Comparison of ENCODE assay signal across 8 mouse cellular contexts in genomic region chr11:31871135-31871541, GRCm38 (mm10). TPM values are rescaled to one million over a fixed set of nuclear protein-coding genes. Genes with fewer than 3 reads are reported as not detected.
A peak's percentile ranks its signal among the peaks of the same experiment; 100 is the strongest.
DNase-seq lines count a peak whose midpoint lies in the region; ATAC-seq and TF ChIP-seq lines count a peak whose summit lies in the region.

No protein-coding gene starts in this region.

- WGBS in cerebellum, adult 2 months: under 1% methylated on average over 20 of the region's 21 CpGs
- 2% methylated on average over 20 of the region's 21 CpGs for WGBS in forebrain, postnatal 0 days
- WGBS in hindbrain, embryonic 11.5 days: 1% methylated on average over 21 of the region's 21 CpGs
- under 1% methylated on average over 21 of the region's 21 CpGs for WGBS in small intestine, adult 2 months

- no peaks in the 10 kb centered on the region for H3K36me3 ChIP-seq in forebrain, postnatal 0 days (ENCODE audit: insufficient read depth)
- no peaks in the 10 kb centered on the region for H3K36me3 ChIP-seq in hindbrain, embryonic 11.5 days (ENCODE audit: control insufficient read depth, insufficient read depth, low read length)
- peaks cover 2% of the 10 kb centered on the region; the same call in 1 of the 2 replicates for H3K36me3 ChIP-seq in small intestine, adult 2 months (ENCODE audit: control insufficient read depth, insufficient read depth, low read length)

- ATAC-seq in forebrain, postnatal 0 days: peak; percentile 8
- peak; percentile 18; the same call in 1 of the 2 replicates for ATAC-seq in hindbrain, embryonic 11.5 days (ENCODE audit: low FRiP score)
- ATAC-seq in monocyte, adult 5-6 weeks (replicated peaks; ENCODE audit: insufficient number of reproducible peaks, low FRiP score, low TSS enrichment, poor library complexity, severe bottlenecking): no peak

- peak overlapping the region; percentile 76 for H3K4me3 ChIP-seq in cerebellum, adult 2 months (replicated peaks; ENCODE audit: insufficient read depth, low read depth, low read length)
- peak overlapping the region; percentile 97 for H3K4me3 ChIP-seq in forebrain, postnatal 0 days (ENCODE audit: low read depth, low read length)
- peak overlapping the region; percentile 88 for H3K4me3 ChIP-seq in hindbrain, embryonic 11.5 days (ENCODE audit: low read depth, low read length)
- H3K4me3 ChIP-seq in small intestine, adult 2 months (ENCODE audit: low read depth, low read length): peak overlapping the region; percentile 82

- peak overlapping the region; percentile 80 for H3K27ac ChIP-seq in cerebellum, adult 2 months (ENCODE audit: insufficient read depth, low read length)
- peak overlapping the region; percentile 98 for H3K27ac ChIP-seq in forebrain, postnatal 0 days (ENCODE audit: low read depth, low read length)
- peak overlapping the region; percentile 79 for H3K27ac ChIP-seq in hindbrain, embryonic 11.5 days (ENCODE audit: low read depth, low read length)
- H3K27ac ChIP-seq in small intestine, adult 2 months (ENCODE audit: insufficient read depth, low read depth, low read length): peak overlapping the region; percentile 54

- H3K9ac ChIP-seq in forebrain, postnatal 0 days: peak overlapping the region; percentile 85
- peak overlapping the region; percentile 79 for H3K9ac ChIP-seq in hindbrain, embryonic 11.5 days (ENCODE audit: low read depth, low read length)

- TF ChIP-seq POLR2A in cerebellum, adult 2 months (IDR thresholded peaks at IDR 0.05; ENCODE audit: borderline replicate concordance, insufficient read depth, low read length): no peak
- no peak for TF ChIP-seq POLR2A in small intestine, adult 2 months (IDR thresholded peaks at IDR 0.05; ENCODE audit: low read depth, low read length)

- no peak for TF ChIP-seq CTCF in cerebellum, adult 2 months (IDR thresholded peaks at IDR 0.05; ENCODE audit: borderline replicate concordance, insufficient read depth, low read depth, low read length)
- peak; percentile 12; the same call in 1 of the 2 replicates for TF ChIP-seq CTCF in forebrain, postnatal 0 days (IDR thresholded peaks at IDR 0.05; ENCODE audit: low read depth)
- TF ChIP-seq CTCF in small intestine, adult 2 months (IDR thresholded peaks at IDR 0.05; ENCODE audit: extremely low read depth, insufficient read length, insufficient replicate concordance, low read depth, low read length): no peak

- H3K9me3 ChIP-seq in forebrain, postnatal 0 days (ENCODE audit: low read length): no peaks in the 10 kb centered on the region
- no peaks in the 10 kb centered on the region for H3K9me3 ChIP-seq in hindbrain, embryonic 11.5 days (ENCODE audit: control insufficient read depth, low read length)

- DNase-seq in NIH3T3 (ENCODE audit: low read depth): peak; percentile 64
- peak; percentile 71 to 74 for DNase-seq in cerebellum, adult 2 months
- peak; percentile 43 for DNase-seq in forebrain, postnatal 0 days
- DNase-seq in hindbrain, embryonic 11.5 days (ENCODE audit: low spot score): peak; percentile 67
- DNase-seq in layer of hippocampus, postnatal 36 days: peak; percentile 49
- DNase-seq in lung, postnatal 25 days (ENCODE audit: low spot score): peak; percentile 27

- no peaks in the 10 kb centered on the region for H3K4me1 ChIP-seq in cerebellum, adult 2 months (ENCODE audit: control insufficient read depth, insufficient read depth, low read length)
- H3K4me1 ChIP-seq in forebrain, postnatal 0 days (ENCODE audit: insufficient read depth): peaks cover 6% of the 10 kb centered on the region; the same call in 1 of the 2 replicates
- H3K4me1 ChIP-seq in hindbrain, embryonic 11.5 days (replicated peaks; ENCODE audit: control insufficient read depth, insufficient read depth, low read length): no peaks in the 10 kb centered on the region
- H3K4me1 ChIP-seq in small intestine, adult 2 months (ENCODE audit: control insufficient read depth, insufficient read depth, insufficient read length, low read length): peaks cover 4% of the 10 kb centered on the region; the same call in 1 of the 2 replicates

- H3K4me2 ChIP-seq in forebrain, postnatal 0 days (ENCODE audit: low read depth): peak overlapping the region; percentile 86
- H3K4me2 ChIP-seq in hindbrain, embryonic 11.5 days (replicated peaks; ENCODE audit: low read depth, low read length): peak overlapping the region; percentile 53

- no peaks in the 10 kb centered on the region for H3K27me3 ChIP-seq in cerebellum, adult 2 months (ENCODE audit: control insufficient read depth, insufficient read depth, low read length)
- no peaks in the 10 kb centered on the region for H3K27me3 ChIP-seq in forebrain, postnatal 0 days (ENCODE audit: insufficient read depth, low read length)
- no peaks in the 10 kb centered on the region for H3K27me3 ChIP-seq in hindbrain, embryonic 11.5 days (ENCODE audit: control insufficient read depth, insufficient read depth, low read length)
- no peaks in the 10 kb centered on the region for H3K27me3 ChIP-seq in small intestine, adult 2 months (ENCODE audit: control insufficient read depth, insufficient read depth, low read length)

RNA-seq across cellular contexts. Expression of gene Cpeb4, which starts 0.9 kb away (rescaled TPM):
- 58.0 and 69.3 TPM in 2 replicates for polyA plus RNA-seq in cerebellum, adult 2 months (2012; rRNA removed)
- total RNA-seq in forebrain, postnatal 0 days (2014; rRNA removed): 70.4 and 102 TPM in 2 replicates
- 10.0 and 14.2 TPM in 2 replicates for polyA plus RNA-seq in forebrain, postnatal 0 days (2015; fragmentation: Nextera tagmentation; extraction: Ambion mirVana)
- 14.3 and 16.7 TPM in 2 replicates for polyA plus RNA-seq in hindbrain, embryonic 11.5 days (2014; fragmentation: Nextera tagmentation; extraction: Ambion mirVana)
- 100 to 1,000 TPM; 156 to 163 TPM for total RNA-seq in layer of hippocampus, postnatal 36 days (2021)
- polyA plus RNA-seq in small intestine, adult 2 months (2012; rRNA removed): 2.7 and 4.9 TPM in 2 replicates
- 31.9 to 45.7 TPM (median 34.4 TPM) in 3 replicates for total RNA-seq in monocyte, adult 5-6 weeks (2017)
